Mouse (Mus musculus) forebrain, embryonic 10.5 days (tissue): Measurements from ENCODE around the gene Ndufb10. TPM values are rescaled to one million over a fixed set of nuclear protein-coding genes. Genes with fewer than 3 reads are reported as not detected.

Source experiments
- DNase-seq: peaks from one replicate; pipeline ENCODE4 v3.0.0-alpha.2; 2017; ENCODE audit warnings: low spot score; ENCODE audit errors: extremely low spot score
- H3K27ac ChIP-seq: fragments of 300-500 bp; sonication (generic); 2 replicates; pipeline ENCODE4 v1.5.1; 2016; ENCODE audit warnings: mild to moderate bottlenecking
- H3K27me3 ChIP-seq: fragments of 300-500 bp; sonication (generic); 2 replicates; pipeline ENCODE4 v1.6.1; 2016; ENCODE audit warnings: mild to moderate bottlenecking; ENCODE audit not compliant: poor library complexity, severe bottlenecking
- H3K36me3 ChIP-seq: fragments of 300-500 bp; sonication (generic); replicated peaks from 2 replicates; pipeline ENCODE4 v1.6.1; 2016; ENCODE audit warnings: mild to moderate bottlenecking, moderate library complexity
- H3K4me1 ChIP-seq: fragments of 300-500 bp; sonication (generic); 2 replicates; pipeline ENCODE4 v1.6.1; 2016
- H3K4me3 ChIP-seq: fragments of 300-500 bp; sonication (generic); 2 replicates; pipeline ENCODE4 v1.5.1; 2016; ENCODE audit warnings: mild to moderate bottlenecking, moderate library complexity
- H3K9me3 ChIP-seq: fragments of 300-500 bp; sonication (generic); 2 replicates; pipeline ENCODE4 v1.6.1; 2016; ENCODE audit warnings: mild to moderate bottlenecking, moderate library complexity
- WGBS: fragments of 180-500 bp; shearing (Covaris S2); methylation state at CpG from one replicate; pipeline ENCODE4 v1.1.7; 2016; 5-methylcytosine and 5-hydroxymethylcytosine counted together
- polyA plus RNA-seq: library from polyadenylated mRNA; unstranded; fragments of >200 nt; fragmentation: Nextera tagmentation; extraction: Ambion mirVana; gene quantifications from 2 replicates; pipeline ENCODE4 v1.2.1, GENCODE M21; 2016

The Ndufb10 gene
- polyA plus RNA-seq, 1 experiment from 2014 or later = 194 TPM

- Histone ChIP-seq H3K27me3 (peaks cover 24% of the 10 kb centered on the region), H3K36me3 (0 out of 2 replicates have a peak, but pooled peaks cover 5% of the 10 kb centered on the region), H3K4me3 (no peak overlapping the region), H3K9me3 (no peaks in the 10 kb centered on the region), H3K4me1 (peaks cover 8% of the 10 kb centered on the region; the same call in 1 of the 2 replicates), H3K27ac (no peak overlapping the region)
- DNase-seq = no peak
- 73% methylated on average over 3 of the region's 3 CpGs for WGBS
These were observed 20.1 kb upstream of the Ndufb10 start for GRCm38 (mm10) chr17:24744381-24744780.

DNA sequence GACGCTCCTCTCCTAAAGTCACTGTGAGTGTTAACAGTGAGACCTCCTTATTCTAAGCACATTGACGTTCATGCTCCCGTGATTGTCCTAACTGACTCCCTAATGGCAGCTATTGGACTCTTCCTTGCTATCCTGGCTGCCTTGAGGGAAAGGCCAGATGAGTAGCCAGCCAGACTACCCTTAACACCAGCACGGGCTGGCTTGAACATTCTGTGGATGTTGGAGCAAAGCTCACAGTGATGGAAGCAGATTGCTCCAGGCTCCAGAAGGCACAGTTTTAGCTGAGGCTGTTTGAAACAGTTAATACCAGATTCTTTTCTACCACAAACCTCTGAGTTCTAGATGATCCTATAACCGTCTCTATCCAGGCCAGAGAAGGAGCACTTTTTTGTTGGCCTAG lies 19.6 kb upstream of the Ndufb10 start:
- 0 out of 2 replicates have a peak, but pooled peaks cover 5% of the 10 kb centered on the region for H3K36me3 ChIP-seq
- DNase-seq = no peak
- H3K4me1 ChIP-seq = peaks cover 8% of the 10 kb centered on the region; the same call in 1 of the 2 replicates
- no peak overlapping the region for H3K4me3 ChIP-seq
- H3K27ac ChIP-seq = no peak overlapping the region
- H3K9me3 ChIP-seq = no peaks in the 10 kb centered on the region
- peaks cover 19% of the 10 kb centered on the region for H3K27me3 ChIP-seq
- 80% methylated on average over 5 of the region's 5 CpGs for WGBS

DNA sequence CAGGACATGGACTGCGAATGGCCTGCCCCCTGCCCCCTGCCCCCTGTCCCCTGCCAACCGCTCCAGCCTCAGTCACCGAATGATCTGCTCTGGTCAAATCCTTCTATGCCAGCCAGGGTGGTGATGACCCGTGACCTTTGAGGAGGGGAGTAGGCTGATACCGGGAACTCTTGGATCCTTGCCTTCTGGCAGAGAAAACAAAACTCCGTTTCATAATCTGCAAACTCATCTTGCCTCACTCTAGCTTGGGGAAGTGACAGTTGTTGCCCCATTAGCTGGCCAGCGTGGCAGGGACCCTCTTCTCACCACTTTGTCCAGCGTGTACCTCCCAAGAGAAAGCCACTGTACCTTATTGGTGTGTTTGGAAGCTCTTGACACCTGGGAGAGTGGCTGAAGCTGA lies 18.0 kb upstream of the Ndufb10 start:
- Histone ChIP-seq H3K9me3 (no peaks in the 10 kb centered on the region), H3K4me1 (peaks cover 14% of the 10 kb centered on the region), H3K4me3 (no peak overlapping the region), H3K27me3 (peaks cover 12% of the 10 kb centered on the region; the same call in 1 of the 2 replicates), H3K27ac (no peak overlapping the region), H3K36me3 (0 out of 2 replicates have a peak, but pooled peaks cover 5% of the 10 kb centered on the region)
- WGBS = 82% methylated on average over 8 of the region's 8 CpGs
- no peak for DNase-seq

GRCm38 (mm10) chr17:24739926-24740325 lies 15.6 kb upstream of the Ndufb10 start:
- no peak for DNase-seq

GRCm38 (mm10) chr17:24738238-24738637 lies 14.0 kb upstream of the Ndufb10 start:
- no peak for DNase-seq
- Histone ChIP-seq H3K27ac (no peak overlapping the region), H3K4me3 (no peak overlapping the region), H3K27me3 (peaks cover 4% of the 10 kb centered on the region; the same call in 1 of the 2 replicates), H3K4me1 (peaks cover 26% of the 10 kb centered on the region), H3K9me3 (no peaks in the 10 kb centered on the region), H3K36me3 (0 out of 2 replicates have a peak, but pooled peaks cover 5% of the 10 kb centered on the region)
- 87% methylated on average over 4 of the region's 4 CpGs for WGBS

More at GRCm38 (mm10) chr17:24739926-24740325, 15.6 kb upstream of the Ndufb10 start:
- no peaks in the 10 kb centered on the region for H3K9me3 ChIP-seq
- no peaks in the 10 kb centered on the region for H3K27me3 ChIP-seq
- H3K4me1 ChIP-seq = peaks cover 26% of the 10 kb centered on the region
- WGBS = 87% methylated on average over 8 of the region's 8 CpGs
- no peak overlapping the region for H3K27ac ChIP-seq
- 0 out of 2 replicates have a peak, but pooled peaks cover 5% of the 10 kb centered on the region for H3K36me3 ChIP-seq
- no peak overlapping the region for H3K4me3 ChIP-seq

DNA sequence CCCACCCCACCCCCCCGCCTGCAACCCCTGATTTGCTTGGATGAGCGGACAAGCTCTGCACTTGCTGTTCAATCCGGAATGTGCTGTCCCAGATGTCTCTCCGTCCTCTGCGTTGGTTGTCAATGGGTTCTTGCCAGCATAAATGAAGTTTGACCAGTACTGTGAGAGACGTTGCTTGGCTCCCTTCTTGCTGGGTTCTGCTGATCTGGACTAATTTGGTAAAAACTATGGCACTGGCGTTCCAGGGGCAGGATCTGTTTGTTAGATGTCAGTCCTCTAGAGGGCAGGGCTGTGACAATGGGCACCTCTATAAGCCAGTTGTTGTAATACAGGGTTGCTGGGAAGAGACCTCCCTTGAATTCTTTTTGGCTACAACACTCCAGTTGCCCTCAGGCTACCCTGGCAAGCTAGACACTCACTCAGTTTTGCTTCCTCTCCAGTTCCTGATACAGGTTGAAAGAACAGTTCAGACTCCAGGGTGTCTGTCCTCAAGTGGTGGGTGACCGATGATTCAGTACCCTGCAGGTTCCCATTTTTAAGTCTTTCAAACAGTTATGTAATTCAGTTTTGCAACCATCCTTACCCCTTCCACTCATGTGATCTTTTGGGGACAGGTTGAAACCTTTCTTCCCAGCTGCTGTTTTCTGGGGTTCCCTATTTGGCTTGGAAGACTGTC lies 13.0 kb upstream of the Ndufb10 start:
- Histone ChIP-seq H3K36me3 (0 out of 2 replicates have a peak, but pooled peaks cover 5% of the 10 kb centered on the region), H3K27ac (peak overlapping the region; percentile 83; the same call in 1 of the 2 replicates), H3K4me3 (peak overlapping the region; percentile 75), H3K9me3 (no peaks in the 10 kb centered on the region), H3K27me3 (peaks cover 10% of the 10 kb centered on the region; the same call in 1 of the 2 replicates), H3K4me1 (peaks cover 26% of the 10 kb centered on the region)
- WGBS = 26% methylated on average over 8 of the region's 8 CpGs
- DNase-seq = no peak

DNA sequence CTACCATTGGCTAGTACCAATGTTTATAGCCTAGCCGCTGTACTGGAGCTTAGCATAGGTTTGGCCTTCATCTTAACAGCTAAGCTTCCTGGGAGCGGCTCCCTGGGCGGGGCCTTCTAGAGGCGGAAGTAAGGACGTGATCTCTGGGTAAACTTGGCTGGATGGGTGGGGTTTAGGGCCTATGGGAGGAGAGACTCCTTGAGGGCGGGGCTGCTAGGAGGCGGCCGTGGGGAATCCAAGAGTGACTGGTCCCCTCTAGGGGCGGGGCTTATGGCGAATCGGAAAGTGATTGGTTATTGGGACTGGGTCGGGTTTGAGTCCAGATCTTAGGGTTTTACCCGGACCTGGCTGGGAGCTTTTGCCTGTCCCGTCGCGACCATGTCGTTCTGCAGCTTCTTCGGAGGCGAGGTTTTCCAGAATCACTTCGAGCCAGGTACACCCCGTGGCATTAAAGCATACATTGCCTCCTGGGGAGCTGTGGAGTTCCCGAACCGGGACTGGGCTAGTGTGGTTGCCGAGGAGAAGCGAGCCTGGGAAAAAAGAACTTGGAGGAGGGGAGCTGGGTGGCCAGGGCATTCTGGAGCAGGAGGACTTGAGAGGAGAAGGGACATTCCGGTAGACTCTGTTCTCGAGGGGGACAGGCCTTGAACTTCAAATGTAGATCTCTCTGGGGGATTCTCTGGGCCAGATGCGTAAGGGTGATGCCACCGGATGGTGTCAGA lies 12.2 kb upstream of the Ndufb10 start, which contains the start of gene Msrb1:
Gene Msrb1, plus strand, starts transcription at position 313 of the 722 bp plus-strand sequence.
- WGBS = 2% methylated on average over 29 of the region's 29 CpGs
- H3K4me3 ChIP-seq = peak within 1 kb of the TSS; percentile 75
- H3K27ac ChIP-seq = peak within 1 kb of the TSS; percentile 83
- H3K27me3 ChIP-seq = peaks cover 15% of the 10 kb centered on the region; the same call in 1 of the 2 replicates
- peaks cover 26% of the 10 kb centered on the region for H3K4me1 ChIP-seq
- no peaks in the 10 kb centered on the region for H3K9me3 ChIP-seq
- peak; percentile 95 for DNase-seq
- no peaks in the 10 kb centered on the region for H3K36me3 ChIP-seq

DNA sequence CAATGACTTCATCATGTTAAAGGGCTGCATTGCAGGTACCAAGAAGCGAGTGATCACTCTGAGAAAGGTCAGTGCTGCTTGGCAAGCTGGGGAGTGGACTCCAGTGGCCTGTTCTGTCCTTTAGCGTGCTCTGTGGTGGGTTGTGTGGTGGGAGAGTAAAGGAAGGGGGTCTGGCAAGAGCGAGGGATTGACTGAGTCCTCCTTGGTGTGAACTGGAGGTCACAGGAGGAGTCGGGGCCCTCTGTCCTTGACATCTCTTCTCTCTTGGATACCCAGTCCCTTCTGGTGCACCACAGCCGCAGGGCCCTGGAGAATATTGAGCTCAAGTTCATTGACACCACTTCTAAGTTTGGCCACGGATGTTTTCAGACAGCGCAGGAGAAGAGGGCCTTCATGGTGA lies 11.2 kb upstream of the Ndufb10 start:
- H3K36me3 ChIP-seq = no peaks in the 10 kb centered on the region
- 88% methylated on average over 7 of the region's 7 CpGs for WGBS
- peak overlapping the region; percentile 75; the same call in 1 of the 2 replicates for H3K4me3 ChIP-seq
- H3K27ac ChIP-seq = peak overlapping the region; percentile 83
- no peaks in the 10 kb centered on the region for H3K9me3 ChIP-seq
- DNase-seq = no peak
- peaks cover 15% of the 10 kb centered on the region; the same call in 1 of the 2 replicates for H3K27me3 ChIP-seq
- H3K4me1 ChIP-seq = peaks cover 26% of the 10 kb centered on the region

- H3K9me3 ChIP-seq = no peaks in the 10 kb centered on the region
- no peak overlapping the region for H3K27ac ChIP-seq
- H3K27me3 ChIP-seq = peaks cover 15% of the 10 kb centered on the region; the same call in 1 of the 2 replicates
- WGBS = 78% methylated on average over 1 of the region's 1 CpGs
- no peak overlapping the region for H3K4me3 ChIP-seq
- no peaks in the 10 kb centered on the region for H3K36me3 ChIP-seq
- peaks cover 26% of the 10 kb centered on the region for H3K4me1 ChIP-seq
- DNase-seq = no peak
These were observed 10.2 kb upstream of the Ndufb10 start for GRCm38 (mm10) chr17:24734513-24734912.

DNA sequence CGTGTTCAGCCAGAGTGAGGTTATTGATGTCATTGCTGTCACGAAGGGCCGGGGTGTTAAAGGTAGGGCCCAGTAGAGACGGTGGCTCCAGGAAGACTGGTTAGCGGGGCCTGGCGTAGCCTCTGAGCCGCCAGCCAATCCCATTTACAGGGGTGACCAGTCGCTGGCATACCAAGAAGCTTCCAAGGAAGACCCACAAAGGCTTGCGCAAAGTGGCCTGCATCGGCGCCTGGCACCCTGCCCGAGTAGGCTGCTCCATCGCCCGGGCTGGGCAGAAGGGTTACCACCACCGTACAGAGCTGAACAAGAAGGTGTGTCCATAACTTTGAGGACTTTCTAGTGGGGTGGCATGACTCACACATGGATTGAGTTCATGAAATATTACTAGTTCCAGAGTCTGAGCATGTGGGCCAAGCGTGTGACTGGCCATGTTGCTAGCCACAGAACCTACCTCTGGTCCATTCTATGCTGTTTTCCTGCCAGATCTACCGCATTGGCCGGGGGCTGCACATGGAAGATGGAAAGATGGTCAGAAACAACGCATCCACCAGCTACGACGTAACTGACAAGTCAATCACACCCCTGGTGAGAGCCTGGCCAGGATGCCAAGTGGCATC lies 9.3 kb upstream of the Ndufb10 start:
- 90% methylated on average over 21 of the region's 21 CpGs for WGBS
- Histone ChIP-seq H3K36me3 (no peaks in the 10 kb centered on the region), H3K4me1 (peaks cover 26% of the 10 kb centered on the region), H3K27ac (no peak overlapping the region), H3K9me3 (no peaks in the 10 kb centered on the region), H3K27me3 (peaks cover 15% of the 10 kb centered on the region; the same call in 1 of the 2 replicates), H3K4me3 (no peak overlapping the region)
- DNase-seq = no peak

- Histone ChIP-seq H3K36me3 (no peaks in the 10 kb centered on the region), H3K4me3 (no peak overlapping the region), H3K9me3 (no peaks in the 10 kb centered on the region), H3K4me1 (peaks cover 19% of the 10 kb centered on the region), H3K27ac (no peak overlapping the region), H3K27me3 (peaks cover 21% of the 10 kb centered on the region)
- WGBS = 82% methylated on average over 12 of the region's 12 CpGs
- no peak for DNase-seq
These were observed 8.1 kb upstream of the Ndufb10 start for GRCm38 (mm10) chr17:24732233-24732935.

DNA sequence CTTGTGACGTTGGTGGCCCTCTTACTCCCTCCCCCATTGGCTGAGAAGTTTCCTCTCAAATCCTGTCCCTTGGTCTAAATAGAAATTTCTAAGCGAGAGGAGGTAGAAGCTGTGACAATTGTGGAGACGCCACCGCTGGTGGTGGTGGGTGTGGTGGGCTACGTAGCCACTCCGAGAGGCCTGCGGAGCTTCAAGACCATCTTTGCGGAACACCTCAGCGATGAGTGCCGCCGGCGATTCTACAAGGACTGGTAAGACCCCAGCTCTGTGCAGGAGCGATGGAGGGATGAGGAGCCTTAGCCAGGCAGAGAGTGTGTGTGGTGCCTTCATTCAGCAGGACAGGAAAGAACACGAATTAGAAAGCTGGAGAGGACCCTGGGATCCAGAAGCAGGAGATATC lies 6.5 kb upstream of the Ndufb10 start:
- Histone ChIP-seq H3K27me3 (peaks cover 21% of the 10 kb centered on the region), H3K4me3 (no peak overlapping the region), H3K9me3 (no peaks in the 10 kb centered on the region), H3K36me3 (no peaks in the 10 kb centered on the region), H3K4me1 (peaks cover 6% of the 10 kb centered on the region), H3K27ac (no peak overlapping the region)
- DNase-seq = no peak
- WGBS = 83% methylated on average over 14 of the region's 14 CpGs
